Mouse (Mus musculus) CD8-positive naive resting alpha-beta T cell, adult 2 months (primary cell): ENCODE results near the gene Ptprh.

Experiments
- DNase-seq, 2 experiments: peaks; one replicate each; pipeline ENCODE4 v3.0.0; 2022; ENCODE audit warnings: low read depth in 2 of 2, low spot score in 2 of 2

Ptprh gene

GRCm38 (mm10) chr7:4603873-4604272 lies at the start of gene Ptprh:
Gene Ptprh (minus strand): TSS chr7:4604041.
- DNase-seq, result no peak

GRCm38 (mm10) chr7:4653351-4653750 lies 49.5 kb upstream of the Ptprh start:
- DNase-seq, result no peak

GRCm38 (mm10) chr7:4652726-4653125 lies 48.9 kb upstream of the Ptprh start:
- DNase-seq, result no peak

GRCm38 (mm10) chr7:4651581-4651980 lies 47.7 kb upstream of the Ptprh start:
- DNase-seq, result peak; percentile 51 to 65

- no peak for DNase-seq
These were observed 44.2 kb upstream of the Ptprh start for GRCm38 (mm10) chr7:4647992-4648391.

- DNase-seq, result peak; percentile 61
These were observed 43.5 kb upstream of the Ptprh start for GRCm38 (mm10) chr7:4647291-4647690.

GRCm38 (mm10) chr7:4646806-4647205 lies 43.0 kb upstream of the Ptprh start:
- no peak for DNase-seq

GRCm38 (mm10) chr7:4643225-4643624 lies 39.4 kb upstream of the Ptprh start:
- no peak for DNase-seq

- DNase-seq, result no peak
These were observed 38.1 kb upstream of the Ptprh start for GRCm38 (mm10) chr7:4641956-4642355.

GRCm38 (mm10) chr7:4641155-4641554 lies 37.3 kb upstream of the Ptprh start:
- no peak for DNase-seq

GRCm38 (mm10) chr7:4636179-4636578 lies 32.3 kb upstream of the Ptprh start:
- DNase-seq, result no peak

- DNase-seq, result no peak
These were observed 27.2 kb upstream of the Ptprh start, which contains the start of gene Tmem86b for GRCm38 (mm10) chr7:4631031-4631430. Gene Tmem86b (minus strand): TSS chr7:4631422.

GRCm38 (mm10) chr7:4630198-4630597 lies 26.4 kb upstream of the Ptprh start:
- no peak for DNase-seq

- DNase-seq, result no peak
These were observed 25.7 kb upstream of the Ptprh start for GRCm38 (mm10) chr7:4629586-4629985.

GRCm38 (mm10) chr7:4625928-4626327 lies 22.1 kb upstream of the Ptprh start:
- no peak for DNase-seq

- no peak for DNase-seq
These were observed 20.5 kb upstream of the Ptprh start for GRCm38 (mm10) chr7:4624343-4624742.

- peak; percentile 39 to 66 for DNase-seq
These were observed 19.8 kb upstream of the Ptprh start for GRCm38 (mm10) chr7:4623544-4624189.

GRCm38 (mm10) chr7:4619979-4620378 lies 16.1 kb upstream of the Ptprh start:
- DNase-seq, result peak in 1 of 2 experiments; percentile 20

GRCm38 (mm10) chr7:4613740-4614403 lies 10.0 kb upstream of the Ptprh start:
- DNase-seq, result peak in 1 of 2 experiments; percentile 29

- DNase-seq, result no peak
These were observed 9.1 kb upstream of the Ptprh start for GRCm38 (mm10) chr7:4612956-4613355.

- no peak for DNase-seq
These were observed 8.5 kb upstream of the Ptprh start for GRCm38 (mm10) chr7:4612386-4612785.

- no peak for DNase-seq
These were observed 8.1 kb upstream of the Ptprh start for GRCm38 (mm10) chr7:4611921-4612341.

- DNase-seq, result no peak
These were observed 7.7 kb upstream of the Ptprh start for GRCm38 (mm10) chr7:4611511-4611910.
